Mouse (Mus musculus): Measurements from ENCODE around the gene Fiz1.

- TF ChIP-seq TAL1 (IDR thresholded peaks at IDR 0.05; ENCODE audit: low read length): no peak
- TF ChIP-seq GATA1 (IDR thresholded peaks at IDR 0.05; ENCODE audit: low read length): no peak
Measured at GRCm38 (mm10) chr7:5020685-5021084, 6.2 kb upstream of the Fiz1 start.

All from erythroblast, embryonic 14.5 days (primary cell).